Mouse (Mus musculus) C2C12 (cell line): ENCODE results near the gene Ptger1. TPM values are rescaled to one million over a fixed set of nuclear protein-coding genes. Genes with fewer than 3 reads are reported as not detected.

ENCODE experiments used
- H3K27me3 ChIP-seq: one replicate; pipeline ENCODE4 v1.6.1; 2011; ENCODE audit not compliant: control insufficient read depth, insufficient read depth, insufficient read length
- H3K36me3 ChIP-seq: one replicate; pipeline ENCODE4 v1.6.1; 2011; ENCODE audit not compliant: control insufficient read depth, insufficient read depth
- H3K4me3 ChIP-seq: one replicate; pipeline ENCODE4 v1.5.1; 2011; ENCODE audit warnings: mild to moderate bottlenecking, control low read depth; ENCODE audit not compliant: poor library complexity, insufficient read depth, severe bottlenecking
- H3K79me2 ChIP-seq: one replicate; pipeline ENCODE4 v1.6.1; 2011; ENCODE audit not compliant: control insufficient read depth, insufficient read depth
- H3K79me3 ChIP-seq: one replicate; pipeline ENCODE4 v1.6.1; 2011; ENCODE audit warnings: low read depth, control low read depth
- H3ac ChIP-seq: one replicate; pipeline ENCODE3; 2011; ENCODE audit warnings: low read depth; ENCODE audit not compliant: control insufficient read depth, insufficient read length
- CEBPB ChIP-seq: IDR thresholded peaks from one replicate; pipeline ENCODE4 v1.6.1; 2011; ENCODE audit warnings: low read depth, mild to moderate bottlenecking, control low read depth, moderate library complexity
- CTCF ChIP-seq: IDR thresholded peaks from one replicate; pipeline ENCODE4 v1.5.1; 2011; ENCODE audit not compliant: control insufficient read depth, insufficient read depth, insufficient read length
- FOSL1 ChIP-seq: IDR thresholded peaks from one replicate; pipeline ENCODE4 v1.8.0; 2011; ENCODE audit warnings: mild to moderate bottlenecking, low read length; ENCODE audit not compliant: poor library complexity, insufficient read depth, severe bottlenecking
- MAX ChIP-seq: IDR thresholded peaks from one replicate; pipeline ENCODE4 v1.6.1; 2011; ENCODE audit warnings: mild to moderate bottlenecking, control low read depth
- MYOD1 ChIP-seq: IDR thresholded peaks from one replicate; pipeline ENCODE4 v1.6.1; 2011; ENCODE audit warnings: low read depth; ENCODE audit not compliant: control insufficient read depth, insufficient read length
- MYOG ChIP-seq: IDR thresholded peaks from one replicate; pipeline ENCODE4 v1.6.1; 2011; ENCODE audit not compliant: control insufficient read depth, insufficient read length; ENCODE audit errors: extremely low read depth
- USF1 ChIP-seq: IDR thresholded peaks from one replicate; pipeline ENCODE4 v1.6.1; 2011; ENCODE audit warnings: low read depth, mild to moderate bottlenecking, control low read depth, moderate library complexity
- polyA plus RNA-seq: library from polyadenylated mRNA; unstranded; fragments of >200 nt; fragmentation: generic; extraction: Trizol; gene quantifications from one replicate; pipeline ENCODE4 v1.2.1, GENCODE M21; 2012; ENCODE audit warnings: missing spikeins

Ptger1 gene
- polyA plus RNA-seq, 1 experiment: 0.56 TPM

DNA sequence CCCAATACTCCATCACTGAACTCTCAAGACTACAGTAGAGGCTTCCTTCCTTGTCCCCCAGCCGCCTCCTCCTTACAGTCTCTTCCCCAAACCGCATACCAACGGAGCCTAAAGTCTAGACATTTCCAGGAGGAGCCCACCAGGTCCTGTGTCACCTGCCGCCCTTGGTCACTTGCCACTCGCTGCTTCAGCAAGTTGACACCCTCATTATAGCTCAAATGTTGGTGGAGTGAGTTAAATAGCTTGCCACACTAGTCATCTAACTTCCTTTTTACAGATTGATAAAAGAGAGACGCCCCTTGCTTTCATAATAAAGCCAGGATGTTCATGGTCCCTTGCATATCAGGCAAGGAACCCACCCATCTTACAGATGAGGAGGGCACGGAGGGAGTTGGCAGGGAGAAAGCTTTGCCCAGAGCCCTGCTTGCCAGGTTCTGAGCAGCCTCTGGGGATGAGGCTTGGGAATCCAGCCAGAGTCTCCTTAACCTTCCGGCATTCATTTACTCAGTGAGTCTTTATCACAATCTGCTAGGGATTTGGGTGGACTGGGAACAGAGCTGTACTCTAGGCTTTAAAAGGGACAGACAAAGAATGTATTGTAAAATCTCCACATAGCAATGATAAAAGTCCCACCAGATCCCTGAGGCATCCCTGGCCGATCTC, 34.1 kb downstream of the Ptger1 start:
- Histone ChIP-seq H3K4me3 (no peak overlapping the region), H3ac (no peak overlapping the region), H3K79me3 (peaks cover 5% of the 10 kb centered on the region), H3K36me3 (no peaks in the 10 kb centered on the region), H3K27me3 (no peaks in the 10 kb centered on the region), H3K79me2 (peaks cover 27% of the 10 kb centered on the region)
- no peak for TF ChIP-seq CEBPB
- no peak for TF ChIP-seq MYOG
- TF ChIP-seq MAX: no peak
- TF ChIP-seq CTCF: no peak
- TF ChIP-seq FOSL1: no peak
- TF ChIP-seq MYOD1: no peak
- no peak for TF ChIP-seq USF1

DNA sequence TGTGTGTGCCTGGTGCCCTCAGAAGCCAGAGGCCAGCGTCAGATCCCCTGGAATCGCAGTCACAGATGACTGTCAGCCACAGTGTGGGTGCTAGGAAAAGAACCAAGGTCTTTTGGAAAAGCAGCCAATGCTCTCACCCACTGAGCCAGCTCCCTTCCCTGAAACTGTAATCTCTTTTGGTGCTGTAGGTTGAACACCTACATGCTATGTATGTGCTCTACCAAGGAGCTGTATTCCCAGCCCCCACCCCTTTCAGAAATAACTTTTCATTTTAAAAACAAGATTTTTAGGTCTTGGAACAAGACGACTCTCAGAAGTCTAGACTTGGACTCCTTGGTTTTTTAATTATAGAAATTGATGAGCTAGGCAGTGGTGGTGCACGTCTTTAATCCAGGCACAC, 36.9 kb downstream of the Ptger1 start:
- H3K27me3 ChIP-seq: no peaks in the 10 kb centered on the region

DNA sequence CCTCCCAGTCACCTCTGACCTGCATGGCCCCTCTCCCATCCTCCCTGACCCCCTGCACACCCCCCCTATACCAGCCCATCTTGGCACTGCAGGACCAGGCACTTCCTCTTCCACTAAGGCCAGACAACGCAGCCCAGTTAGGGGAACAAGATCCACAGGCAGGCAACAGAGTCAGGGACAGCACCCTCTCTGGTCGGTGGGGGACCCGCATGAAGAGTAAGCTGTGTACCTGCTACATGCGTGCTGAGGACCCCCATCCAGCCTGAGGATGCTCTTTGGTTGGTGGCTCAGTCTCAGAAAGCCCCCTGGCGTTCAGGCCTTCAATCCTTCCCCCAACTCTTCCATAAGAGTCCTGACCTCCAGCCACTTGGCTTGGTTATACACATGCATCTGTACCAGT, 39.9 kb downstream of the Ptger1 start:
- Histone ChIP-seq H3K27me3 (no peaks in the 10 kb centered on the region), H3K4me3 (no peak overlapping the region), H3K79me3 (no peaks in the 10 kb centered on the region), H3K79me2 (no peaks in the 10 kb centered on the region), H3ac (no peak overlapping the region), H3K36me3 (no peaks in the 10 kb centered on the region)
- TF ChIP-seq FOSL1 (no peak), MYOG (no peak), MYOD1 (no peak), CTCF (no peak), MAX (no peak), USF1 (no peak), CEBPB (no peak)

More for the DNA sequence above, 36.9 kb downstream of the Ptger1 start:
- Histone ChIP-seq H3K79me3 (no peaks in the 10 kb centered on the region), H3K4me3 (no peak overlapping the region), H3K36me3 (no peaks in the 10 kb centered on the region), H3ac (no peak overlapping the region), H3K79me2 (peaks cover 4% of the 10 kb centered on the region)
- TF ChIP-seq MYOD1: no peak

DNA sequence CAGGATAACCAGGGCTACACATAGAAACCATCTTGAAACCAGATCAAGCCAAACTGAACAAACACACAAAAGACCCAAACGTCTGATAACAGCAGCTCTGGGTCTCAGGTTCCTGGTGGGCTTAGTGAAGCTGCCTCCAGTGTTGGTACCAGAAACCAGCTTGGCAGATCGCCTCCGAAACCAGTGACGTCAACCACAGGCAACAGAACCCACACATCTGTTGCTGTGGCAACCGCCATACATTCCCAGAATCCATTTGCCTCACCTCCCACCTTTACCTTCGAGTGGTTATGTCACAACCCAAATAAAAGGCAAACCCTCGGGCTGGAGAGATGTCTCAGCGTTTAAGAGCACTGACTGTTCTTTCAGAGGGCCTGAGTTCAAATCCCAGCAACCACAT, 41.1 kb downstream of the Ptger1 start:
- no peak overlapping the region for H3ac ChIP-seq
- H3K79me3 ChIP-seq: no peaks in the 10 kb centered on the region
- H3K36me3 ChIP-seq: no peaks in the 10 kb centered on the region
- H3K4me3 ChIP-seq: no peak overlapping the region
- no peaks in the 10 kb centered on the region for H3K27me3 ChIP-seq
- no peaks in the 10 kb centered on the region for H3K79me2 ChIP-seq
- TF ChIP-seq CTCF (no peak), USF1 (no peak)

DNA sequence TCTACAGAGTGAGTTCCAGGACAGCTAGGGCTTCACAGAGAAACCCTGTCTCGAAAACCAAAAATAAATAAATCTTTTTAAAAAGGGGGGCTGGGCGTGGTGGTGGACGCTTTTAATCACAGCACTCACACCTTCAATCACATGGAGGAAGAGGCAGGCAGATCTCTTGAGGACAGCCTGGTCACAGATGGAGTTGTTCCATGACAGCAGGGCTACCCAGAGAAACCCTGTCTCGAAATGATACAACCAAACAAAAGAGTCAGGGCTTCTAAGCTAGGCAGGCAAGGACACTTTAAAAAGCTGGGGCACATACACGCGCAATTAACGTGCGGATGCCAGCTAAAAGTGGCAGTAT, 48.2 kb downstream of the Ptger1 start:
- TF ChIP-seq CEBPB (no peak), MYOG (no peak), MYOD1 (no peak), USF1 (no peak), MAX (no peak), CTCF (no peak), FOSL1 (no peak)
- Histone ChIP-seq H3K36me3 (peaks cover 11% of the 10 kb centered on the region), H3K27me3 (no peaks in the 10 kb centered on the region), H3K4me3 (no peak overlapping the region), H3K79me3 (peaks cover 42% of the 10 kb centered on the region), H3K79me2 (peaks cover 45% of the 10 kb centered on the region), H3ac (no peak overlapping the region)

DNA sequence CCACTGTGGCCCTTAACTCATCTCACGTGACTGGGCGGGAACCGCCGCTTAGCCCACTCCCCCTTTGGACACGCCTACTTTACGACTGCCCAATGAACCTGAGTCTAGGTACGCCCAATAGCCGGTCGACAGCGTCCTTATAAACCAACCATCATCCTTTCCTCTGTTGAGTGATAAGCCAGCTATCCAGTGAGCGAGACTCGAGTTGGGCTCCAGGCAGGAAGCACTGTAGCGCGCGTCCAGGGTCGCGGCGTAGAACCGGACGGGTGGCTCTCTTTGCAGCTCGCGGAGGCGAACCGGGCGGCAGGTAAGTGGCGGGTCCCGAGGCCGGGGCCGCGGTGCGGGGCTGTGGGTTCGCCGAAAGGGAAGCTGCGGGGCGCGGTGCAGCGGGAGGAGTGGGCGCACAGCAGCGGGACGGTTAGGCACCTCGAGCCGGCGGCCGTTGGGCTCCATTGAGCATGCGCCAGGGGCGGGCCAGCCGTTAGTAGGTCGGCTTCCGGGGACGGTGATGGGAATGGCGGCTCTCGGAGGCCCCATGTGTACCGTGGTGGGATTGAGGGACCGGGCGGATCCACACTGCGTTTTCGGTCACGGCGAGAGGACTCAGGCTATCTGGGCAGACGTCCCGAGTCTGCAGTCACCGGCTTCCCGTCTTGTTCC, 48.7 kb downstream of the Ptger1 start, which contains the start of gene Ddx39:
Gene Ddx39 (plus strand): TSS at position 147 of the 660 bp plus-strand sequence.
- Histone ChIP-seq H3K27me3 (no peaks in the 10 kb centered on the region), H3K79me2 (peaks cover 50% of the 10 kb centered on the region), H3ac (peak within 1 kb of the TSS; percentile 96), H3K79me3 (peaks cover 46% of the 10 kb centered on the region), H3K36me3 (peaks cover 16% of the 10 kb centered on the region), H3K4me3 (peak within 1 kb of the TSS; percentile 94)
- TF ChIP-seq MYOG (no peak), MAX (peak; percentile 24), USF1 (peak; percentile 95), FOSL1 (no peak)
